Mouse (Mus musculus): Measurements from ENCODE around the gene Olfr960. TPM values are rescaled to one million over a fixed set of nuclear protein-coding genes. Genes with fewer than 3 reads are reported as not detected.

Gene Olfr960
- not detected for polyA plus RNA-seq (2017; shearing (Covaris generic))

GRCm38 (mm10) chr9:39621073-39621472 is at the start of gene Olfr960:
TSS of gene Olfr960 (plus strand) at chr9:39621373.

GRCm38 (mm10) chr9:39575469-39575868 is 45.7 kb upstream of the Olfr960 start, which contains the start of gene Olfr959:
TSS of gene Olfr959 (minus strand) at chr9:39575569.

GRCm38 (mm10) chr9:39603999-39604453 is 17.1 kb upstream of the Olfr960 start, which contains the start of gene AW551984:
TSS of gene AW551984 (minus strand) at chr9:39604403.

GRCm38 (mm10) chr9:39610355-39610754 is 10.8 kb upstream of the Olfr960 start, which contains the start of gene Olfr148:
TSS of gene Olfr148 (plus strand) at chr9:39610655.

GRCm38 (mm10) chr9:39644785-39645184 is 23.6 kb downstream of the Olfr960 start, which contains the start of gene Olfr961:
TSS of gene Olfr961 (plus strand) at chr9:39645085.

GRCm38 (mm10) chr9:39666905-39667304 is 45.7 kb downstream of the Olfr960 start, which contains the start of gene Olfr963:
TSS of gene Olfr963 (plus strand) at chr9:39667205.

Other genes starting within 250 kb of the Olfr960 start
- not detected for gene Olfr951, start 234.0 kb upstream of the Olfr960 start, polyA plus RNA-seq (2017; shearing (Covaris generic))
- gene Olfr952, start 194.2 kb upstream of the Olfr960 start, polyA plus RNA-seq (2017; shearing (Covaris generic)), result not detected
- gene Olfr954, start 164.7 kb upstream of the Olfr960 start, polyA plus RNA-seq (2017; shearing (Covaris generic)), result not detected
- gene Olfr955, start 149.4 kb upstream of the Olfr960 start, polyA plus RNA-seq (2017; shearing (Covaris generic)), result not detected
- gene Olfr44, start 127.4 kb upstream of the Olfr960 start, polyA plus RNA-seq (2017; shearing (Covaris generic)), result not detected
- not detected for gene Olfr957, start 105.6 kb upstream of the Olfr960 start, polyA plus RNA-seq (2017; shearing (Covaris generic))
- gene Olfr958, start 67.3 kb upstream of the Olfr960 start, polyA plus RNA-seq (2017; shearing (Covaris generic)), result 0.27 TPM
- not detected for gene Olfr959, start 45.8 kb upstream of the Olfr960 start, polyA plus RNA-seq (2017; shearing (Covaris generic))
- 0.41 TPM for gene AW551984, start 17.0 kb upstream of the Olfr960 start, polyA plus RNA-seq (2017; shearing (Covaris generic))
- gene Olfr148, start 10.7 kb upstream of the Olfr960 start, polyA plus RNA-seq (2017; shearing (Covaris generic)), result 0.22 TPM
- gene Olfr961, start 23.7 kb downstream of the Olfr960 start, polyA plus RNA-seq (2017; shearing (Covaris generic)), result 0.51 TPM
- not detected for gene Olfr963, start 45.8 kb downstream of the Olfr960 start, polyA plus RNA-seq (2017; shearing (Covaris generic))
- gene Olfr149, start 85.7 kb downstream of the Olfr960 start, polyA plus RNA-seq (2017; shearing (Covaris generic)), result not detected
- not detected for gene Olfr965, start 90.0 kb downstream of the Olfr960 start, polyA plus RNA-seq (2017; shearing (Covaris generic))
- 0.52 TPM for gene Olfr150, start 109.6 kb downstream of the Olfr960 start, polyA plus RNA-seq (2017; shearing (Covaris generic))
- gene Olfr967, start 124.9 kb downstream of the Olfr960 start, polyA plus RNA-seq (2017; shearing (Covaris generic)), result not detected
- gene Olfr968, start 161.9 kb downstream of the Olfr960 start, polyA plus RNA-seq (2017; shearing (Covaris generic)), result not detected
- gene Olfr969, start 169.6 kb downstream of the Olfr960 start, polyA plus RNA-seq (2017; shearing (Covaris generic)), result 0.55 TPM
- not detected for gene Olfr970, start 187.5 kb downstream of the Olfr960 start, polyA plus RNA-seq (2017; shearing (Covaris generic))
- not detected for gene Olfr971, start 215.5 kb downstream of the Olfr960 start, polyA plus RNA-seq (2017; shearing (Covaris generic))
- not detected for gene Olfr972, start 245.0 kb downstream of the Olfr960 start, polyA plus RNA-seq (2017; shearing (Covaris generic))